19 mouse cellular contexts compared by ENCODE assay signal in genomic region chr15:94205309-94205893, GRCm38 (mm10).
DNase-seq lines count a peak whose midpoint lies in the region; ATAC-seq and TF ChIP-seq lines count a peak whose summit lies in the region.
"Had no signal": no experiment of that assay in that cellular context is flagged by ENCODE, and none has a peak within 500 bp of the region (broad histone marks: within the 10 kb centered on the region; RNA-seq: fewer than 3 reads in every experiment).

No protein-coding gene starts in this region.

- no peak for TF ChIP-seq CTCF in layer of hippocampus, adult 2 months (conservative IDR thresholded peaks at IDR 0.05)

- H3K27me3 ChIP-seq in embryonic facial prominence, embryonic 12.5 days: no peaks in the 10 kb centered on the region
- H3K27me3 ChIP-seq: forebrain, embryonic 12.5 days; heart, embryonic 13.5 days; hindbrain, embryonic 13.5 days; limb, embryonic 12.5 days; liver, embryonic 13.5 days; midbrain, embryonic 13.5 days had no signal

- H3K36me3 ChIP-seq in embryonic facial prominence, embryonic 12.5 days: no peaks in the 10 kb centered on the region
- H3K36me3 ChIP-seq: forebrain, embryonic 12.5 days; heart, embryonic 13.5 days; hindbrain, embryonic 13.5 days; limb, embryonic 12.5 days; liver, embryonic 13.5 days; midbrain, embryonic 13.5 days had no signal

- WGBS in embryonic facial prominence, embryonic 12.5 days: 34% methylated on average over 11 of the region's 11 CpGs

- peaks cover 5% of the 10 kb centered on the region; the same call in 1 of the 2 replicates for H3K4me1 ChIP-seq in embryonic facial prominence, embryonic 12.5 days
- H3K4me1 ChIP-seq: forebrain, embryonic 12.5 days; hindbrain, embryonic 13.5 days; liver, embryonic 13.5 days; midbrain, embryonic 13.5 days had no signal

- no peaks in the 10 kb centered on the region for H3K9me3 ChIP-seq in embryonic facial prominence, embryonic 12.5 days
- H3K9me3 ChIP-seq: forebrain, embryonic 12.5 days; heart, embryonic 13.5 days; hindbrain, embryonic 13.5 days; limb, embryonic 12.5 days; liver, embryonic 13.5 days; midbrain, embryonic 13.5 days had no signal

- 0 out of 2 replicates have a peak overlapping the region, but pooled peaks have one; percentile 50 for H3K27ac ChIP-seq in embryonic facial prominence, embryonic 12.5 days
- no peak overlapping the region for H3K27ac ChIP-seq in layer of hippocampus, adult 2 months
- H3K27ac ChIP-seq: forebrain, embryonic 12.5 days; gastrocnemius, adult 2 months; heart, embryonic 13.5 days; hindbrain, embryonic 13.5 days; limb, embryonic 12.5 days; liver, embryonic 13.5 days; midbrain, embryonic 13.5 days had no signal

- no peak overlapping the region for H3K4me3 ChIP-seq in embryonic facial prominence, embryonic 12.5 days
- H3K4me3 ChIP-seq in layer of hippocampus, adult 2 months: no peak overlapping the region
- H3K4me3 ChIP-seq: forebrain, embryonic 12.5 days; gastrocnemius, adult 2 months; heart, embryonic 13.5 days; hindbrain, embryonic 13.5 days; limb, embryonic 12.5 days; liver, embryonic 13.5 days; midbrain, embryonic 13.5 days had no signal

- DNase-seq in kidney, postnatal 4 days: peak; percentile 34 to 53
- no peak for DNase-seq in kidney, adult 9 months
- peak; percentile 10 to 18 for DNase-seq in spleen, postnatal 36 days (ENCODE audit: low spot score in 2 of 2)
- no peak for DNase-seq in spleen, adult 12 weeks (ENCODE audit: low spot score)
- DNase-seq in left cerebral cortex, adult 9 months (ENCODE audit: low spot score in 2 of 2): no peak
- no peak for DNase-seq in layer of hippocampus, adult 2 months (ENCODE audit: low spot score in 2 of 2)
- DNase-seq: adrenal gland, adult 2 months; cerebellum, adult 8-10 months; gastrocnemius, adult 2 months; kidney, postnatal 36 days; liver, embryonic 13.5 days; thymus, postnatal 14 days had no signal

- no peak overlapping the region for H3K9ac ChIP-seq in embryonic facial prominence, embryonic 12.5 days
- H3K9ac ChIP-seq: forebrain, embryonic 12.5 days; heart, embryonic 13.5 days; hindbrain, embryonic 13.5 days; limb, embryonic 12.5 days; liver, embryonic 13.5 days; midbrain, embryonic 13.5 days had no signal

- no peak for ATAC-seq in embryonic facial prominence, embryonic 12.5 days (ENCODE audit: insufficient number of reproducible peaks, insufficient read depth, low FRiP score, low TSS enrichment)
- ATAC-seq: inflammation-experienced regulatory T-cells, adult 6 months; midbrain, embryonic 13.5 days had no signal

- no peak overlapping the region for H3K4me2 ChIP-seq in embryonic facial prominence, embryonic 12.5 days (replicated peaks)
- H3K4me2 ChIP-seq: forebrain, embryonic 12.5 days; heart, embryonic 13.5 days; hindbrain, embryonic 13.5 days; limb, embryonic 12.5 days; liver, embryonic 13.5 days; midbrain, embryonic 13.5 days had no signal

Comparison
In these comparisons a context has a peak if more than half of its experiments do, and no peak if none do; other contexts are left out.
1. DNase-seq: peak in kidney, postnatal 4 days (2 of 2) and spleen, postnatal 36 days (2 of 2); none in kidney, adult 9 months (single experiment), spleen, adult 12 weeks (single experiment), left cerebral cortex, adult 9 months (0 of 2) and layer of hippocampus, adult 2 months (0 of 2).